Mouse (Mus musculus) G1E (cell line): ENCODE data around the gene Eml2. TPM values are rescaled to one million over a fixed set of nuclear protein-coding genes. Genes with fewer than 3 reads are reported as not detected.

Source experiments
- ATAC-seq: 2 replicates; pipeline ENCODE4 v1.8.0; 2016; ENCODE audit warnings: mild to moderate bottlenecking; ENCODE audit not compliant: insufficient number of reproducible peaks, poor library complexity, low FRiP score, severe bottlenecking; ENCODE audit errors: extremely low read depth
- DNase-seq: peaks from one replicate; pipeline ENCODE4 v3.0.0; 2012; ENCODE audit warnings: low spot score
- H3K27me3 ChIP-seq: 2 replicates; pipeline ENCODE4 v1.6.1; 2012; ENCODE audit warnings: mild to moderate bottlenecking, low read length, inconsistent platforms; ENCODE audit not compliant: insufficient read depth
- H3K36me3 ChIP-seq: replicated peaks from 2 replicates; pipeline ENCODE3; 2012; ENCODE audit warnings: mild to moderate bottlenecking, inconsistent platforms
- H3K4me1 ChIP-seq: 2 replicates; pipeline ENCODE4 v1.6.1; 2012; ENCODE audit warnings: low read depth, low read length, inconsistent platforms, mixed read lengths; ENCODE audit not compliant: insufficient read depth
- H3K4me3 ChIP-seq: 2 replicates; pipeline ENCODE4 v1.5.1; 2012; ENCODE audit warnings: low read depth, mild to moderate bottlenecking, inconsistent platforms, low read length, moderate library complexity, mixed read lengths
- H3K9me3 ChIP-seq: replicated peaks from 2 replicates; pipeline ENCODE4 v1.6.1; 2012; ENCODE audit warnings: inconsistent platforms
- CTCF ChIP-seq: IDR thresholded peaks from 2 replicates; pipeline ENCODE4 v1.5.1; 2012; ENCODE audit warnings: low read depth, low read length, inconsistent platforms, mixed read lengths
- GATA1 ChIP-seq: IDR thresholded peaks from 2 replicates; pipeline ENCODE4 v1.6.1; 2012; ENCODE audit warnings: borderline replicate concordance, low read length, inconsistent platforms, mixed read lengths
- GATA2 ChIP-seq: IDR thresholded peaks from 2 replicates; pipeline ENCODE4 v1.6.1; 2012; ENCODE audit warnings: low read depth, low read length, inconsistent platforms, borderline replicate concordance
- POLR2AphosphoS5 ChIP-seq: IDR thresholded peaks from 2 replicates; pipeline ENCODE4 v1.6.1; 2012; ENCODE audit warnings: low read depth, low read length, inconsistent platforms; ENCODE audit not compliant: insufficient replicate concordance
- TAL1 ChIP-seq: conservative IDR thresholded peaks from 2 replicates; pipeline ENCODE4 v1.6.1; 2012; ENCODE audit warnings: low read depth, low read length, inconsistent platforms, mixed read lengths
- polyA plus RNA-seq: library from polyadenylated mRNA; stranded (reverse); fragments of >175 nt; gene quantifications from 2 replicates; pipeline ENCODE4 v1.2.3, GENCODE M21; 2012
- total RNA-seq, 2 experiments: library from RNA; stranded (forward) in 1 of 2; stranded (reverse) in 1 of 2; fragments of 200-1000 nt in 1 of 2; fragments of >200 nt in 1 of 2; fragmentation: Nextera tagmentation in 1 of 2; gene quantifications; 2 replicates each; pipeline ENCODE4 v1.2.3; 2014 to 2017

The Eml2 gene
- total and polyA plus RNA-seq, 3 experiments = 15.1 to 27.2 (median 19.0) TPM

DNA sequence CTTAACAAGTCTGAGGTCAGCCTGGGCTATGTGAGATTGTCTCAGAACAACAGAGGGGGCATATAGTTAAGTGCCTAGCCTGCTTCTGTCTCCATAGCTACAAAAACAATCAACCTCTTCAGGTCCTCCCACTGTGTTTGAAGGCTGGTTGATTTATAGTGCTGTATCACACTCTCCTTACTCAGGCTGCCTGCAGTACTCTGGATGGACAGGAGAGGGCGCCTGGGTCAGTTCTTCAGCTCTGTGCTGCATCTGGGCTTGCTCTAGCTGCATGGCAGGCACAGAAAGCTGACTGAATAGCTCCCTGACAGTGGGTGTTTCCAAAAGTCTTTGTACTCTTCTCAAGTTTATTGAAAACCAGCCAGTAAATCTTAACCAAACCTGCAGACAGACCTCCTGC lies 63.2 kb downstream of the Eml2 start:
- H3K9me3 ChIP-seq = no peaks in the 10 kb centered on the region
- TF ChIP-seq GATA2 = no peak
- TF ChIP-seq POLR2AphosphoS5 = no peak
- TF ChIP-seq CTCF = peak; percentile 60
- no peak for TF ChIP-seq GATA1
- no peak for TF ChIP-seq TAL1
- peaks cover 62% of the 10 kb centered on the region for H3K36me3 ChIP-seq
- DNase-seq = peak; percentile 52
- ATAC-seq = peak; percentile 71
- H3K4me1 ChIP-seq = peaks cover 49% of the 10 kb centered on the region
- no peak overlapping the region for H3K4me3 ChIP-seq
- H3K27me3 ChIP-seq = no peaks in the 10 kb centered on the region

DNA sequence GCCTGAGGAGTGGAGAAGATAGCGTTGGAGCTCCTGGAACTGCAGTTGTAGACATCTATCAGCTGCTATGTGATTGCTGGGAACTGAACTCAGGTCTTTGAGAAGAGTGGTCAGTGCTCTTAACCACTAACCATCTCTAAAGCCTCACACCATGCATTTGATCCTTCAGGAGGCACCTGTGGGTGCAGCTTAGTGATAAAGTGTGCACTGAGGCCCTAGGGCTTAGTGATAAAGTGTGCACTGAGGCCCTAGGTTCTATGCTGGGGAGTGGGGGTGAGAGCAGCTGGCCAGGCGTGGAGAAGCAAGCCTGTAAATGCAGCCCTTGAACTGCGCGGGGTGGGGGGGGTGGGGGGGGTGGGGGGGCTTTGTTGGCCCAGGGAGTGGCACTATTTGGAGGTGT lies 63.8 kb downstream of the Eml2 start:
- no peak for TF ChIP-seq POLR2AphosphoS5
- TF ChIP-seq GATA2 = no peak
- TF ChIP-seq GATA1 = no peak
- TF ChIP-seq CTCF = no peak
- no peak for TF ChIP-seq TAL1
- peaks cover 48% of the 10 kb centered on the region for H3K4me1 ChIP-seq
- no peak for ATAC-seq
- no peaks in the 10 kb centered on the region for H3K9me3 ChIP-seq
- H3K27me3 ChIP-seq = no peaks in the 10 kb centered on the region
- no peak overlapping the region for H3K4me3 ChIP-seq
- DNase-seq = no peak
- H3K36me3 ChIP-seq = peaks cover 63% of the 10 kb centered on the region

- ATAC-seq = no peak
- Histone ChIP-seq H3K9me3 (no peaks in the 10 kb centered on the region), H3K4me3 (no peak overlapping the region), H3K36me3 (peaks cover 66% of the 10 kb centered on the region), H3K27me3 (no peaks in the 10 kb centered on the region), H3K4me1 (peaks cover 50% of the 10 kb centered on the region)
- TF ChIP-seq GATA2 (no peak), TAL1 (no peak), POLR2AphosphoS5 (no peak), GATA1 (no peak), CTCF (no peak)
- DNase-seq = no peak
Observed at GRCm38 (mm10) chr7:19240905-19241463, 64.8 kb downstream of the Eml2 start.

GRCm38 (mm10) chr7:19242005-19242404 lies 65.8 kb downstream of the Eml2 start:
- TF ChIP-seq TAL1 (no peak), GATA1 (no peak), POLR2AphosphoS5 (no peak), CTCF (no peak), GATA2 (no peak)
- no peak for ATAC-seq
- Histone ChIP-seq H3K4me1 (peaks cover 51% of the 10 kb centered on the region), H3K36me3 (peaks cover 67% of the 10 kb centered on the region), H3K27me3 (no peaks in the 10 kb centered on the region), H3K4me3 (no peak overlapping the region), H3K9me3 (no peaks in the 10 kb centered on the region)
- no peak for DNase-seq

GRCm38 (mm10) chr7:19243858-19244257 lies 67.6 kb downstream of the Eml2 start:
- H3K36me3 ChIP-seq = peaks cover 68% of the 10 kb centered on the region

DNA sequence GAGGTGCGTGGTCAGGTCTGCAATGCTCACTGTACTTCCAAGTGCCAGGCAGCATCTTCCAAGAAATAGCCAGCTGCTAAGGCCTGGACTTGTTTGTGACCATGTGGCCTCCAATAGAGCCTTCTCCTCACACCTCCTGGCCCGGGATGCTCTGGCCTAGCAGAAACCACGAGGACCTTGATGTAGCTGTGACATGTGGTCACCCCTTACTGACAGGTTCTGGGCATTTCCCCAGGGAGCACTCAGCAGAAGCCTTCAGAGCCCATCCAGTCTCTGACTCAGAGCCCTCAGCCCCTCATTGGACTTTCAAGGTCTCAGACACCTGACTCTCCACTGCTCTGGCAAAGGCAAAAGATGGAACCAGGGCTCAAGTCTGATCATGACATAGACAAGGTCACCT lies 68.9 kb downstream of the Eml2 start:
- H3K4me3 ChIP-seq = no peak overlapping the region
- H3K27me3 ChIP-seq = no peaks in the 10 kb centered on the region
- peaks cover 71% of the 10 kb centered on the region for H3K36me3 ChIP-seq
- ATAC-seq (no peak), DNase-seq (no peak)
- TF ChIP-seq CTCF (no peak), POLR2AphosphoS5 (no peak), GATA1 (no peak), GATA2 (no peak), TAL1 (no peak)
- H3K4me1 ChIP-seq = peaks cover 40% of the 10 kb centered on the region
- H3K9me3 ChIP-seq = no peaks in the 10 kb centered on the region

More at GRCm38 (mm10) chr7:19243858-19244257, 67.6 kb downstream of the Eml2 start:
- DNase-seq (no peak), ATAC-seq (no peak)
- H3K9me3 ChIP-seq = no peaks in the 10 kb centered on the region
- peaks cover 51% of the 10 kb centered on the region for H3K4me1 ChIP-seq
- TF ChIP-seq GATA2 (no peak), POLR2AphosphoS5 (no peak), CTCF (no peak), GATA1 (no peak), TAL1 (no peak)
- H3K4me3 ChIP-seq = no peak overlapping the region
- no peaks in the 10 kb centered on the region for H3K27me3 ChIP-seq

DNA sequence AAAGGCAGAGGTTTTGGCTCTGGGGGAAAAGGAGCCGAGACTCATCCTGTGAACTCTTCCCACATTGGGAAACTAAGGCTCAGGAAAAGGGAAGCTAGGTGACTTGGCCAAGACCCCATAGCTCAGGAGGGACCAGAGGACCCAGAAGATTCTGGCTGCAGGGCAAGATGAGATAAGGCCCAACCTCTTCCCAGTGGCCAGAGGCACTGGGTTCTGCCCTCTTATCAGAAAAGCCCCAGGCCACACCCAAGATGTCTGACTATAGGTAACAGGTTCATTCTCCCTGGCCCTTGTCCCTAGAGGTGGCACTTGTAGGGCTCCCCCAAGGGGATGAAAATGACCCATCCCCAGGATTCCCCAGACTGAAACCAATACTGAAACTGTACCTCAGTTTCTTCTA lies 70.6 kb downstream of the Eml2 start:
- Histone ChIP-seq H3K9me3 (no peaks in the 10 kb centered on the region), H3K27me3 (no peaks in the 10 kb centered on the region), H3K36me3 (peaks cover 57% of the 10 kb centered on the region), H3K4me3 (no peak overlapping the region), H3K4me1 (peaks cover 31% of the 10 kb centered on the region)
- TF ChIP-seq TAL1 (no peak), CTCF (no peak), GATA2 (no peak), POLR2AphosphoS5 (no peak), GATA1 (no peak)
- no peak for DNase-seq
- peak; percentile 28; the same call in 1 of the 2 replicates for ATAC-seq
